Mouse (Mus musculus): ENCODE data around the gene Ccdc12. TPM values are rescaled to one million over a fixed set of nuclear protein-coding genes. Genes with fewer than 3 reads are reported as not detected.

Gene Ccdc12
- total RNA-seq, 2 experiments from 2014 or later, result 43.4 to 51.7 TPM

GRCm38 (mm10) chr9:110702848-110703247 lies 46.5 kb downstream of the Ccdc12 start:
- TF ChIP-seq CTCF (IDR thresholded peaks at IDR 0.05), result no peak
- intact Hi-C loops (cut with DNase I), result no loop called here
- H3K27ac ChIP-seq, result no peak overlapping the region

GRCm38 (mm10) chr9:110703951-110704350 lies 47.6 kb downstream of the Ccdc12 start:
- Histone ChIP-seq H3K27ac (no peak overlapping the region), H3K4me3 (no peak overlapping the region)
- TF ChIP-seq CTCF (IDR thresholded peaks at IDR 0.05), result no peak
- intact Hi-C loops (cut with DNase I), result no loop called here
- DNase-seq, result no peak

More at GRCm38 (mm10) chr9:110702848-110703247, 46.5 kb downstream of the Ccdc12 start:
- H3K4me3 ChIP-seq, result no peak overlapping the region
- no peak for DNase-seq

- no peak for TF ChIP-seq CTCF (IDR thresholded peaks at IDR 0.05)
- DNase-seq, result no peak
- intact Hi-C loops (cut with DNase I), result loop anchor here (5.0 kb wide), 1 partner anchor 54 kb away; the partner anchor contains the start of gene Nbeal2
Measured at GRCm38 (mm10) chr9:110706784-110707183, 50.5 kb downstream of the Ccdc12 start.

GRCm38 (mm10) chr9:110709640-110710258 lies 53.4 kb downstream of the Ccdc12 start:
- Histone ChIP-seq H3K4me3 (peak overlapping the region; percentile 60), H3K27ac (peak overlapping the region; percentile 64)
- intact Hi-C loops (cut with DNase I), result loop anchor here (1.0 to 5.0 kb wide), 4 partner anchors 57 to 299 kb away; partner anchors contain the start of gene Nbeal2
- DNase-seq, result peak; percentile 78
- TF ChIP-seq CTCF (IDR thresholded peaks at IDR 0.05), result peak; percentile 99; the same call in 1 of the 2 replicates

More at GRCm38 (mm10) chr9:110706784-110707183, 50.5 kb downstream of the Ccdc12 start:
- H3K4me3 ChIP-seq, result no peak overlapping the region
- H3K27ac ChIP-seq, result no peak overlapping the region

GRCm38 (mm10) chr9:110711532-110711931 lies 55.2 kb downstream of the Ccdc12 start:
- Histone ChIP-seq H3K27ac (no peak overlapping the region), H3K4me3 (no peak overlapping the region)
- DNase-seq, result no peak
- intact Hi-C loops (cut with DNase I), result no loop called here
- no peak for TF ChIP-seq CTCF (IDR thresholded peaks at IDR 0.05)

GRCm38 (mm10) chr9:110711996-110712395 lies 55.7 kb downstream of the Ccdc12 start:
- intact Hi-C loops (cut with DNase I), result loop anchor here (1.0 kb wide), 1 partner anchor 301 kb away; no protein-coding TSS in a partner anchor
- Histone ChIP-seq H3K4me3 (no peak overlapping the region), H3K27ac (no peak overlapping the region)
- no peak for DNase-seq
- TF ChIP-seq CTCF (IDR thresholded peaks at IDR 0.05), result no peak

GRCm38 (mm10) chr9:110712545-110712944 lies 56.2 kb downstream of the Ccdc12 start:
- intact Hi-C loops (cut with DNase I), result loop anchor here (1.0 kb wide), 1 partner anchor 301 kb away; no protein-coding TSS in a partner anchor
- Histone ChIP-seq H3K27ac (no peak overlapping the region), H3K4me3 (no peak overlapping the region)
- no peak for DNase-seq
- TF ChIP-seq CTCF (IDR thresholded peaks at IDR 0.05), result no peak

- no peak for TF ChIP-seq CTCF (IDR thresholded peaks at IDR 0.05)
- intact Hi-C loops (cut with DNase I), result no loop called here
- no peak overlapping the region for H3K4me3 ChIP-seq
- no peak for DNase-seq
- no peak overlapping the region for H3K27ac ChIP-seq
Measured at GRCm38 (mm10) chr9:110713389-110713788, 57.1 kb downstream of the Ccdc12 start.

GRCm38 (mm10) chr9:110715426-110715825 lies 59.1 kb downstream of the Ccdc12 start:
- intact Hi-C loops (cut with DNase I), result no loop called here
- no peak overlapping the region for H3K4me3 ChIP-seq
- no peak for DNase-seq
- no peak overlapping the region for H3K27ac ChIP-seq
- peak; percentile 42; the same call in 1 of the 2 replicates for TF ChIP-seq CTCF (IDR thresholded peaks at IDR 0.05)

GRCm38 (mm10) chr9:110716775-110717174 lies 60.5 kb downstream of the Ccdc12 start:
- DNase-seq, result peak; percentile 68
- peak; percentile 84 for TF ChIP-seq CTCF (IDR thresholded peaks at IDR 0.05)
- intact Hi-C loops (cut with DNase I), result loop anchor here (1.0 kb wide), 2 partner anchors 65 to 155 kb away; no protein-coding TSS in a partner anchor
- no peak overlapping the region for H3K4me3 ChIP-seq
- no peak overlapping the region for H3K27ac ChIP-seq

- no peak for DNase-seq
- no peak for TF ChIP-seq CTCF (IDR thresholded peaks at IDR 0.05)
- Histone ChIP-seq H3K4me3 (no peak overlapping the region), H3K27ac (no peak overlapping the region)
- intact Hi-C loops (cut with DNase I), result no loop called here
Measured at GRCm38 (mm10) chr9:110718071-110718470, 61.8 kb downstream of the Ccdc12 start.

- intact Hi-C loops (cut with DNase I), result no loop called here
- H3K27ac ChIP-seq, result no peak overlapping the region
- no peak overlapping the region for H3K4me3 ChIP-seq
- no peak for DNase-seq
- TF ChIP-seq CTCF (IDR thresholded peaks at IDR 0.05), result no peak
Measured at GRCm38 (mm10) chr9:110718810-110719209, 62.5 kb downstream of the Ccdc12 start.

- no peak for DNase-seq
- intact Hi-C loops (cut with DNase I), result no loop called here
- no peak overlapping the region for H3K4me3 ChIP-seq
- no peak overlapping the region for H3K27ac ChIP-seq
- TF ChIP-seq CTCF (IDR thresholded peaks at IDR 0.05), result no peak
Measured at GRCm38 (mm10) chr9:110719977-110720376, 63.7 kb downstream of the Ccdc12 start.

GRCm38 (mm10) chr9:110722060-110722459 lies 65.8 kb downstream of the Ccdc12 start:
- no peak for DNase-seq
- intact Hi-C loops (cut with DNase I), result no loop called here
- TF ChIP-seq CTCF (IDR thresholded peaks at IDR 0.05), result no peak
- Histone ChIP-seq H3K4me3 (no peak overlapping the region), H3K27ac (no peak overlapping the region)
